Mouse (Mus musculus): ENCODE results near the gene Ugt1a6a.

GRCm38 (mm10) chr1:88259643-88260024, 125.0 kb downstream of the Ugt1a6a start:
- TF ChIP-seq CTCF (IDR thresholded peaks at IDR 0.05; ENCODE audit: borderline replicate concordance, insufficient read depth, low read length) (no peak), POLR2A (IDR thresholded peaks at IDR 0.05; ENCODE audit: low read depth, low read length) (no peak)
